Mouse (Mus musculus) layer of hippocampus, postnatal 14 days (tissue): ENCODE data around the gene Cc2d1b. TPM values are rescaled to one million over a fixed set of nuclear protein-coding genes. Genes with fewer than 3 reads are reported as not detected.

Experiments used
- DNase-seq, 2 experiments: peaks; one replicate each; pipeline ENCODE4 v3.0.0; 2021 to 2022; ENCODE audit warnings: low spot score in 2 of 2, mixed read lengths in 1 of 2
- long read RNA-seq, 2 experiments: library from polyadenylated mRNA; stranded (forward); transcript quantifications; one replicate each; pipeline ENCODE4 v2.0.0; 2021
- total RNA-seq, 2 experiments: library from RNA; stranded (reverse); gene quantifications; 2 replicates each; pipeline ENCODE4 v1.2.3; 2021

Cc2d1b gene
- total RNA-seq = 10 to 100 TPM; 33.6 to 38.5 TPM
- long read RNA-seq, experiment 1, transcript Cc2d1b-201 (25 exons, 3,303 nt) = major isoform, 13 of 20 reads
- long read RNA-seq, experiment 1, partial matches to known transcripts = 0 of 20 reads
- long read RNA-seq, experiment 1, other reads (novel, unspliced or antisense) = 7 of 20 reads
- long read RNA-seq, experiment 2, transcript Cc2d1b-201 (25 exons, 3,303 nt) = major isoform, 10 of 14 reads
- long read RNA-seq, experiment 2, partial matches to known transcripts = 1 of 14 reads
- long read RNA-seq, experiment 2, other reads (novel, unspliced or antisense) = 3 of 14 reads

GRCm38 (mm10) chr4:108619587-108620341 lies at the start of gene Cc2d1b:
TSS of gene Cc2d1b (plus strand) at chr4:108619940.
- peak; percentile 85 to 90 for DNase-seq

DNA sequence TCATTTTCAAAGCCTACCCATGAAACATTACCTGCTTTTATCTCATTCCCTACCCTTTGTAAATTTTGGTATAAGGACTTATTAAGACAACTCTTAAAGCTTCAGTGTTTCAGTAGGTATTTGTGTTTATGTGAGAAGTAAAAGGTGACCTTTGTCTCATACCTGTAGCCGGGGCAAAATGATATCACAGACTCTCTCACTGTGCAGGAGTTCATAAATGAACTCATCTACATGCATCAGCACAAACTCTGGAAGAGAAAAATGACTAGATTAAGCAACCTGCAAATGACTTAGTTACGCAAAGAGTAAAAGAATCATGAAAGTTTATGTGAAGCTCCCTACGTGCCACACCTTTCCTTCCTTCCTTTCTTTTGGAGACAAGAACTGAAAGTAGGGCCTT lies 47.1 kb upstream of the Cc2d1b start:
- no peak for DNase-seq

DNA sequence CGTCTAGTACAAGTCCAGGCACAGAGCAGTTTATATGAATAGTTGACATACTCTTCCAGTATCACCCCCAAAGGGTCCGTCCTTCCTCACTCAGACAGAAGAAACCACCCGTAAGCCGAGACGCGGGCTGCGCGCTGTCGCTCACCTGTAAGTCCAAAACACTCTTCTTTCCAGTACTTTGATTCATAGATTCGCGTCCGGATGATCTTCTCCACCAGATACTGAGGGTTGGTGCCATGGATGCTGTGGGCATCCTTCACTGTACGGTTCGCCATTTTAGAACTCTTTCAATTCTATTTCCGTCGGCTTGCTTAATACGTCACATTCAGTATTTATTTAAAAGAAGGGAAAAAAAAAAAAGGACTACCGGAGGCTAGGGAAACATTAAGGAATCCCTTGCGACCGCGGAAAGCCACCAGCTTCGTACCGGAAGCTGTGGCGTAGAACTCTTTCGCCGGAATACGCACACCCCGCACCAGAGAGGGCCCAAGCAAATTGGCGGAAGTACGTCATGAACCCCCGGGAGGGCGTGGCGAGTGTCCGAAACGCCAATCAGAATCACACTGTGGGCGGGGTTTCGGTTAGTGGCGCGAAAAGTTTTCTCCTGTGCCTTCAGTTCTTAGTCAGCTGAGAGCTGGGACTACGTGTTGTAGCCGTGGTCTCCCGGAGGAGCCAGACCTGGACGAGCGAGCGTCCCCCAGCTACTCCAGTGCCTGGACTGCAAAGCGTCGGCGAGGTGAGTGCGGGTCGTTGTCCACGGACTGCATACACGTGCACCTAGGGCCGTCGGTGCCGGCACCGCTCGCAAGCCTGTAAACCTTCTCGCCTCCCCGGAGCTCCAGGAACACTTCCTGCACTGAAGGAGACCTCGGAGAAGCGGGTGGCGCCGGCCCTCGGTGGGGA lies 40.6 kb upstream of the Cc2d1b start, which contains the start of the genes Prpf38a and Orc1:
Prpf38a (minus strand) TSS at position 497 of the 903 bp plus-strand sequence.
Orc1 (plus strand) TSS at position 584 of the 903 bp plus-strand sequence.
- DNase-seq = peak; percentile 95 to 98

DNA sequence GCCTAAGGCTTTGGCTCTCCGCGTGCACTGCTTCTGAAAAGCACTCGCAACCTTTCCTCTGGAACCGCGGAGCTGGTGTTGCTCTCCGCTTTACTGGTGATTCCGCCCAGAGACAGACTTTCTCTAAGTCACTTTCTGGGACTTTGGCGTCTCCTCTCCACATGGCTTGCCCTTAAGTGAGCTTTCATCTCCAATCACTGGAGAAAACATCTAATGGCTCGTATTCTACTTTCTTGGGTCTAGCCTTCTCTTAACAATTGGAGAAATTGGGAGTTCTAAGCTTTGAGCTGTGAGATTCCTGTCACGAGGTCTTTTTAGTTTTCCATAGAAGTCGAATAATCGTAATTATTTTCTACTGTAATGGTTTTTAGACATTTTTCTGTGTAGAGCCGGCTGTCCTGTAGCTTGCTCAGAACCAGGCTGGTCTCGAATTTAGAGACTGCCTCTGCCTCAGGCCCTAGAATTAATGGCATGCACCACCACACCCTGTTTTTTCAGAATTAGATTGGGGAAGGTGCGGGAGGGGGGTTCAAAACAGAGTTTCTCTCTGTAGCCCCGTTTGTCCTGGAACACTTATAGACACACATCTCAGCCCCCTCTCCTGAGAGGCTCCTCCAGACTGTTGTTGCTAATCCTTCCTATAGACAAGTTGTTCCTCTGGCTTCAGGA lies 39.9 kb upstream of the Cc2d1b start:
- no peak for DNase-seq

DNA sequence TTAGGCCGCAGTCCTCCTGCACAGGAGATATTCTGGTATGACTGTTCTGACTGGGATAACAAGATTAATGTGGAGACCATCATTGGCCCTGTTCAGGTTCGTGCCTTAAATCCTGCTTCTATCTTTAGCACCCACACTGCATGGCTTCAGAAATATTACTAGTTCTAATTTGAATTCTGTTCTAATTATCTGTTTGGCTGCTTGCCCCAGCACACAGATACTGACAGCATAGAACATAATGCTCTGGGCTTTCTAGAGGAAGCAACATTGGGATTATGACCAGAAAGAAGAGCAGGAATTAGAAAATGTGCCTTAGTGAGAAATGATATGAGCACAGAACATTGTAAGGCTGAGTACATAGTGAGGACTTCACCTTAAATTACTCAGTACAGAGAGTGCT lies 26.4 kb upstream of the Cc2d1b start:
- peak; percentile 14 to 64 for DNase-seq

DNA sequence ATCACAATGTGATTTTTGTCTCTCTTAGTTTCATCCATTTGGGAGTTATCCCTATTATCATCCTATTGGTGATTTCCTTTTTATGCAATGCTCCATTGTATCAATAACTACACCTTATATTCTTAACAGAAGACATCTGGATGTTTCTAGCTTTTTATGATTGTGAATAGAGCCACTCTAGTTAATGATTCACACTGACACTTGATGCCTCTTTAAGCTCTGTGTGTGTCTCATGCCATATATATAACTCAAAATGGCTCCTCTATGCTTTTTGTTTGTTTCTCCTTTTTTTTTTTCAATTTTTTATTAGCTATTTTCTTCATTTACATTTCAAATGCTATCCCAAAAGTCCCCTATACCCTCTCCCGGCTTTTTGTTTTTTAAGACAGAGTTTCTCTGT lies 24.0 kb upstream of the Cc2d1b start:
- DNase-seq = no peak

DNA sequence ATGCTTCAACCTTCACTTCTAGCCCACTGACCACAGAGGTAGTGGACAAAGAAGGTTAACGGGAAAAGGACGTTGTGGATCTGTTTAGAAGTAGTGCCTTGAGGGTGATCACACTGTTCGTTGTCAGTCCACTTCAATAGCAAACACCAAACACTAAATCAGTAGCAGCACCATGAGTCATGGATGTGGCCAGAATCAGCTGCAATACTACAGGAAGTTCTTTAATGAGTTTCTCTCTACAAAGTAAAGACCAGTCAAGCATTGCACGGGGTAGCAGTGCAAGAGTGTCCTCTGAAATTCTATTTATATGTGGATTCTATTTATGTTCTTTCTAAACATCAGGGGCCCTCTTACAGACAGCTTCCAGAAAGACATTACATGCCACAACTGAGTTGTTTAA lies 21.4 kb upstream of the Cc2d1b start:
- DNase-seq = no peak

DNA sequence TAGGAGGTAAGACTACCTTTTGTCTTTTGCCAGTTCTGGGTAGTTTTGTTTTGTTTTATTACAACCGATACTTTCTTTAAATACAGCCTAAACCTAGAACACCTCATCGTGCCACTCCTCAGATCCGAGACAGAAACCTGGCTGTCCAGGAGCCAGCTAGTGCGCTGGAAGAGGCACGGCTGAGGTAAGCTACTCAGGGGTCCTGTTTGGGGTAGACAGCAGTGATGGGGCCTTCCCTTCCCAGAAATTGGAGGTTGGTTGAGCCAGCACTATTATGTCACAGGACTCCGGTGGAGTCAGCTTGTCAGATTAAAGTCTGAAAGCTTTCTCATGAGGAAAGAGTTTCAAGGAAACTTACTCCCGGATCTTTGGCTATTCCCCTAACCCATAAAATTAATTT lies 17.9 kb upstream of the Cc2d1b start:
- no peak for DNase-seq

DNA sequence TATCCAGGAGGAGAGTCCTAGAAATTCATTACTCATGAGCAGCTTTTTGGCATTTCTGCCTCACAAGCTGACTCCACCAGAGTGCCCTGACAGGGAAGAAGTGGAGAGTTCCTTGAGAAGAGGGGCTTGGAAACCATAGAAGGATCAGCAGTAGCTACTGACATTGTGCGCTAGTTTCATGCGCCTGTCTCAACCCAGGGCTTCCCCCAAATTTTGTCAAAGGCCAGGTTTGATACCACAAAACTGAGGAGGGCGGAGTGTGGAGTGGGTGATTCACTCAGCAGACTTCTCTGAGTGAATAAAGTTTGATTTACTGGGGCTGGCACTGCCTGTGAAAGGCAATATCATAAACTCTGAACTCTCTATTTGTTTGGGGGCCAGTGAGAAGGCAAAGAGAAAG lies 11.1 kb upstream of the Cc2d1b start:
- DNase-seq = no peak

DNA sequence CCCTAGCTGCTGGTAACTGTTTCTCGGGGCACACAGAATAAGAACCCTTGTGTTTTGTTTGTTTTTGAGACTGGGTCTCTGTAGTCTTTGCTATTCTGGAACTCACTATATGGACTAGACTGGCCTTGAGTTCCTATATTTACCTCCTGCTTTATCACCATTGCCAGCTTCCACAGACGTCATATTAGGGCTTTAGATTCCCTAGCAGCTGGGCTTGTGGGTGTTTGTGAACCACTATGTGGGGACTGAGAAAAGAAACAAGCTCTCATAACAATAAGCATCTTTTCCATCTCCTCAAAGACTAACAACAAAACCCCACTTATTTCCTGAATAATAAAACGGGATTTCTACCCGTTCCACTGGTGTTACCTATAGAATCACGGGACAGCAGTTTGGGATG lies 8.8 kb upstream of the Cc2d1b start:
- DNase-seq = no peak

- DNase-seq = no peak
Measured at GRCm38 (mm10) chr4:108618586-108618985, 1.2 kb upstream of the Cc2d1b start.

- no peak for DNase-seq
Measured at GRCm38 (mm10) chr4:108619165-108619564, 575 bp upstream of the Cc2d1b start.

DNA sequence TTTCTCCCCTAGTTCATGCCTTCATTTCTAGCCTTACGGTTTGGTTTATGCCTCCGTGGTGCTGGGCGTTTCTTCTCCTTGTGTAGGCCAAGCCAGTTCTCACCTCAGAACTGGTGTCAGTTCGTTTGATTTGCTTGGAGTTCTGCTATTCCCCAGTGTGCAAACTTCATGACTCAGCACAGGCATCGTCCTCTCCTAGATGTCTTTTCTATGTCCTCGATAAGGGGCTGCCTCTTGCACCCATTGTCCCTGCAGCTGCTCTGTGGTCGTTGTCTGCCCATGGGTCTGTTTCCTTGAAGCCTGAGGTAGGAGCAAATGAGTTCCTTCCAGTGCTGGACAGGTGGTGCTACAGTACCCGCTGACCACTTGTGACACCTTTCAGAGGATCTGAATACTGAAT lies 796 bp downstream of the Cc2d1b start:
- no peak for DNase-seq

GRCm38 (mm10) chr4:108621504-108621903 lies 1.8 kb downstream of the Cc2d1b start:
- DNase-seq = no peak

- DNase-seq = no peak
Measured at GRCm38 (mm10) chr4:108627066-108627465, 7.3 kb downstream of the Cc2d1b start.

DNA sequence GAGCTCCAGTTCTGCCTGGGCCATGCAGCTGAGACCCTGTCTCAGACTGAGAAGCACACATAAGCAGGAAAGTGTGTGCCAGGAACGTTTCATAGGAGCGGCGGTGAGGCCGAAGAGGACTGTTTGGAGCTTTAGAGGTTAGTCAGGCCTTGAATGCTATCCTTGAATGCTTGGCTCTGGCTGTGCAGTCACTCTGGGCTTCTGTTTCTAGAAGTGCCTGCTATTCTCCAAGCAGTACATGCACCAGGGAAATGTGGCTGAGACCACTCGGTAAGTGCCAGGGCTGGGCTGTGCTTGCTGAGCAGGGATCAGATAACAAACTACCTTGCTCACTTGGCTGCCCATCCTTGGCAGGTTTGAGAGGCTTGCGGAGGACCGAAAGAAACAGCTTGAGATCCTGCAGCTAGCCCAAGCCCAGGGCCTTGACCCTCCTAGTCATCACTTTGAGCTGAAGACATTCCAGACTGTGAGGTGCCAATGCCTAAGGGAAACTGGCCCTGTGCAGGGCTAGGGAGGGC lies 9.7 kb downstream of the Cc2d1b start:
- DNase-seq = no peak

DNA sequence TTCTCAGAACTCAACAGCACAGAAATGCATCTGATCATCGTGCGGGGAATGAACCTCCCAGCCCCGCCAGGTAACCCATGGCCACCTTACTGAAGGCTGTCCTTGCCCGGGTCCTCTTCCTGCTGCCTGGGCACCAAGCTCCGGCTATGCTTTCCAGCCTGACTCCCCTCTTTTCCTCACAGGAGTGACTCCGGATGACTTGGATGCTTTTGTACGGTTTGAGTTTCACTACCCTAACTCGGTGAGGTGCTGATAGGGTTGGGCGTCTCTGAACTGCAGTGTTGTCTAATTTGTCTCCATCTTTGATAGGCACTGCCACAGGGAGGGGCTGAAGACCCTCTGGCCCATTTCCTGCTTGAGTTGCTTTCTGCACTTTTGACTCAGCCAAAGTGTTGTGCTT lies 10.4 kb downstream of the Cc2d1b start:
- no peak for DNase-seq

DNA sequence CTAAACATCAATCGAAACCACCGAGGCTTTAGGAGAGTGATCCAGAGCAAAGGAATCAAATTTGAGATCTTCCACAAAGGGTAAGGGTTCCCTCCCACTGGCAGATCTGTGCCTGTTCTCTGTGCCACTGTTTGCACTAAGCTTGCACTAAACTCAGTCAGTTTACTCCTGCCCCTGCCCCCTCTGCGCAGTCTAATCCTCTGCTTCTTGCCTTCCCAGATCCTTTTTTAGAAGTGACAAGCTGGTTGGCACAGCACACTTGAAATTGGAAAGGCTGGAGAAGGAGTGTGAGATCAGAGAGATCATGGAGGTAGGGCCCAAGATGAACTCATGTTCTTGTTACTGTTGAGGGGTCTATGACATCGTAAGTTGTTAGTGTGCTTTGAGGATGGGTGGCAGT lies 11.9 kb downstream of the Cc2d1b start:
- DNase-seq = no peak

- no peak for DNase-seq
Measured at GRCm38 (mm10) chr4:108633703-108634102, 14.0 kb downstream of the Cc2d1b start.

- no peak for DNase-seq
Measured at GRCm38 (mm10) chr4:108634696-108635095, 15.0 kb downstream of the Cc2d1b start.

DNA sequence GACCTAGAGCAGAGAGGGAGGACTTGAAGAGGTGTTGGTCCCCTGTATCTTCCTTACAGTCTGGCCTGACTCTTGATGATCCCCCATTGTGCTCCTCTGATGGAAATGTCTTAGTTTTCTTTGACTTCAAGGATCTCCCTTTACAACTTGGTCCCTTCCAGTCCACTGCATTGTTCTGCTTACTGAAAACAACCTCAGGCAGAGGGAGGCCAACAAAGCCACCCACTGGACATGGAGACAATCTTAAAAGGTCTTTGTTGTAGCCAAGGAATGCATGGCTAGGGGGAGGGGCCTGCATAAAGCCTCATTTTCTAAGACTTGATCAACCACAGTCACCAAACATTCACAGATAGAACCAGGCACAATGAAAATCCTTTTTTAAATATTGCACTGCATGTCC lies 15.4 kb downstream of the Cc2d1b start:
- DNase-seq = no peak
